Mouse (Mus musculus): ENCODE data around the gene Wdr92. TPM values are rescaled to one million over a fixed set of nuclear protein-coding genes. Genes with fewer than 3 reads are reported as not detected.

Gene Wdr92
- polyA plus RNA-seq (2017; shearing (Covaris generic)): 15.9 TPM

DNA sequence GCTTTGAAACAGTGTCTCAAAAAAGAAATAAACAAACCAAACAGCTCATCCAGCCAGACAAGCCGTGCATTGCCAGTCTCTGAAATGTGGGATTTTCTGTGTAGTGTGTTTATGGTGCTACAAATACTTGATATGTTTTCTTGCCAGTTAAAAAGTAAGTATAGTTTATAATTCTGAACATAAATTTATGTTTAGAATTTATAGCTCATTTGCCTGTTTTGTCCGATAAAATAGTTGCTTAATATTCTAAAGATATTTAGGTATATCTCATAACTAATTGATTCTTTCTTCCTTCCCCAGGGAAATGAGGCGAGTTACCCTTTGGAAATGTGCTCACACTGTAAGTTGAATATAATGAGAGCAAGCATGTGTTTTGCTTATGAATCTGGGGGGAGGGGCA, at the start of gene Wdr92:
Gene Wdr92 (plus strand): TSS at position 301 of the 400 bp plus-strand sequence.

DNA sequence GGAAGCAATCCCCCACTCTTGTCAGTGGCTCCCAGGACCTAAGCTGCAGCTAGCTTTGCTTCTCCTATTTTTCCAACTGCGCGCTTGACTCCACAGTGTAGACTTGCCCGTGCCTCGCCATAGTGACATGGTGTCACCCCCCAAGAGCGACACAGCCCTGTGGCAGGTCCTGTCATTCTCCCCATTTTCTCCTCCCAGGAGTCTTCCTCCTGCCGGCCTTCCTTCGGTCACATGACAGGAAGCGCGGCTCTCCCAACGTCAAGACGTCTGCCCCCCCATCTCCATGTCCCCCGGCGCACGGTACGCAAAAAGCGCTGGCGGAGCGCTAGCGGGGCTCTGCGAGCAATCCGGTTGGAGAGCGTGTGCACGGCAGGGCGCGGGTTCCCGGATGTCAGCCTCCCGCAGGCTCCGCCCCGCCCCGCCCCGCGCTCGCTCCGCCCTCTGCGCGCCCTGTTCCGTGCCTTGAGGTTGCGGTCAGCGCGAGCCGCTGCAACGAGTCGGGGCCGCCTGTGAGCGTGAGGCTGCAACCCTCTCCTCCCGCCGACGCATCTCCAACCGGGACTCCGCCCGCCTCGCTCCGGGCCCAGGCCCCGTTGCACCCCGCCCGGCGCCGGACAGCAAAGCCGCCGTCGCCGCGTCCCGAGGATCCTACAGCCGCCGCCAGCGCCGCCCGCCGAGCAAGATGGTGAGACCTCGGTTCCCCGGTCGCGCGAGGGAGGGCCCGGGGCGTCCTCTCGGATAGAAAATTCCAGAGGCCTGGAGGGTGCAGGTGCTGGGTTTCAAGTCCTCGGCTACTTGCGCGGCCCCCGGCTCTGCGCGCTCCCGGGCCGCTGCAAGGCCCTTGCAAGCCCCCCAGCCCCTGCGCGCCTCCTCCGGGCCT, 22.8 kb upstream of the Wdr92 start, which contains the start of gene Ppp3r1:
Gene Ppp3r1 (plus strand): TSS at position 406 of the 880 bp plus-strand sequence.

DNA sequence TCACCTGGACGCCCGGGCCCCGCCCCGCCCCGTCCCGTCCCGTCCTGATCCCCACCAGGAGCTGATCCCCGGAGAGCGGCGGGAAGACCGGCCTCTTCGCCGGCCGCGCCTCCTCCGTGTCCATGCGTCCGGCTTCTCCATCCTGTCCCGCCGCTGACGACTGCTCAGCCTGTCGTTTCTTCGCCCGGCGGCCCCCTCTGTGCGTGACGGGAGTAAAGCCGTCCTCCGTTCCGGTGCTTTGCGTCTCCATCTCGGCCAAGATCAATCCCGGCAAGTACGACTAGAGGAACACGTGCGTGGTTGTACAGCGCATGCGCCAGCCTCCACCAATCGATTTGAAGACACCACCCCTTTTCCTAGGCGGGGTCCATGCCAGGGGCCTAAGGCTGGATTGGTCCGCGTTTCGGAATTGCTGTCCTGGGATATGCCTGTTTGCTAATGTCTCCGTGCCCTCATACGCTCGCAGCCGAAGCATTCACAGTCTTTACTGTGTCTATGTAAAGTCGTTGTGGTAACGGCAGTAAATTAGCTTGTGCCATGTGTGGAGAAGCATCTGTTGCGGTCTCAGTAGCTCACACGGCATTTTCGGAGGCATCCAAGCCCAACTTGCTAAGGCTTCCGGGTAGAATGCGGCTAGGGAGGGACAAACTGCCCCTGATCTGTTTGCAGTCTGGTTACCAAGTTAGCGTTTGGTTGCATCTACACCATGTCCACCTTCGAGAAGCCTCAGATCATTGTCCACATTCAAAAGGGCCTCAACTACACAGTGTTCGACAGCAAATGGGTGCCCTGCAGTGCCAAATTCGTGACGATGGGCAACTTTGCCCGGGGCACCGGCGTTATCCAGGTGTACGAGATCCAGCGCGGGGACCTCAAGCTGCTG, 29.6 kb downstream of the Wdr92 start, which contains the start of gene Pno1:
Gene Pno1 (minus strand): TSS at position 311 of the 883 bp plus-strand sequence.

DNA sequence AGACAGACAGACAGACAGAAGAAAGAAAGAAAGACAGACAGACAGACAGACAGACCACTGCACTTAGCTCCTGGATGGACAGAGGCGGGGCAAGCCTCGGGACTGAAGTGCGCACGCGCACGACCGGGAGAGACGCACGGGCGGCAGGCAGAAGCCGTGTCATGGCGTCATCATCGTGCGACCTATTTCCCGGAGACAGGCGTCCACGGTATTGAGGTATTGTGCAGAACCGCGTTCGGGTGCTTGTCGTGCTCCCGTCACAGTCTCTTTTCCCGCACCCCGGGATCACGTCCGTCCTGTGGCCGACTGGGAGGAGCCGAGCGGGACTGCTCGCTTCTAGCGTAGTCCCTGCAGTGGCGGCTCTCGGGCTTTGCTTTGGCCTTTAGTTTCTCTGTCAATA, 75.5 kb downstream of the Wdr92 start, which contains the start of gene C1d:
Gene C1d (plus strand): TSS at position 137 of the 400 bp plus-strand sequence.

Other genes with a start within 250 kb of the Wdr92 start
- 0.61 TPM for gene Fbxo48, start 230.7 kb upstream of the Wdr92 start, polyA plus RNA-seq (2017; shearing (Covaris generic))
- gene Cnrip1, start 130.5 kb upstream of the Wdr92 start, polyA plus RNA-seq (2017; shearing (Covaris generic)): 0.58 TPM
- 0.25 TPM for gene Plek, start 129.7 kb upstream of the Wdr92 start, polyA plus RNA-seq (2017; shearing (Covaris generic))
- gene Ppp3r1, start 22.8 kb upstream of the Wdr92 start, polyA plus RNA-seq (2017; shearing (Covaris generic)): 103 TPM
- 34.8 TPM for gene Pno1, start 29.5 kb downstream of the Wdr92 start, polyA plus RNA-seq (2017; shearing (Covaris generic))
- 33.5 TPM for gene C1d, start 75.5 kb downstream of the Wdr92 start, polyA plus RNA-seq (2017; shearing (Covaris generic))